15 mouse cellular contexts compared by ENCODE assay signal in the genomic region with DNA sequence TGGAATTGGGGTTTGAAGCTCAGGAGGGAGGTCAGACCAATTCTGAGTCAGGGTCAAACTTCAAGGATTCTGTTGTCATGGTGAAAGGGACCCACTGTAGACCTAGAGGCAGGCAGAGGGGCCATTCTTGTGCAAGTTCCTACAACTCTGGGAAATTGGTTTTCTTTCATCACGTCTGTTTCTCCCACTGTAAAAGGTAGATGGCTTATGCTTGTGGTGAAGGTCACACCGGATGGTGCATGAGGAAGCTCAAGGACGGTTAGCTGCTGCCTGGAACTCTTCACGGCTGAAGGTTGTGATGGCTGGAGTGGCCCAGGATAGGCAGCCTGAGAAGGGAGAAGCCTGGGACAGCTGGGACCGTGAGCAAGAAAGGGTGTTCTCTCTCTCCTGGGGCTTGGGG. TPM values are rescaled to one million over a fixed set of nuclear protein-coding genes. Genes with fewer than 3 reads are reported as not detected.
"Had no signal": no experiment of that assay in that cellular context is flagged by ENCODE, and none has a peak within 500 bp of the region (broad histone marks: within the 10 kb centered on the region; RNA-seq: fewer than 3 reads in every experiment).

No protein-coding gene starts in this region.

- DNase-seq: kidney, adult 9 months; kidney, postnatal 36 days; left cerebral cortex, postnatal 4 days; lung, adult 18-20 months; midbrain, embryonic 14.5 days; spleen, adult 18-20 months; thymus, postnatal 36 days had no signal

- H3K9me3 ChIP-seq: limb, embryonic 13.5 days; midbrain, embryonic 10.5 days; neural tube, embryonic 12.5 days had no signal

- H3K4me2 ChIP-seq: limb, embryonic 13.5 days; neural tube, embryonic 12.5 days had no signal

- H3K4me3 ChIP-seq: layer of hippocampus, adult 2 months; limb, embryonic 13.5 days; midbrain, embryonic 10.5 days; myocyte; neural tube, embryonic 12.5 days had no signal

- H3K27ac ChIP-seq: kidney, postnatal 0 days; layer of hippocampus, adult 2 months; limb, embryonic 13.5 days; liver, embryonic 14.5 days; midbrain, embryonic 10.5 days; neural tube, embryonic 12.5 days had no signal

- H3K36me3 ChIP-seq: limb, embryonic 13.5 days; midbrain, embryonic 10.5 days; neural tube, embryonic 12.5 days had no signal

- H3K9ac ChIP-seq: limb, embryonic 13.5 days; liver, embryonic 14.5 days; neural tube, embryonic 12.5 days had no signal

- H3K27me3 ChIP-seq: limb, embryonic 13.5 days; neural tube, embryonic 12.5 days had no signal

RNA-seq across cellular contexts. Expression of gene Serp2, which starts 38.5 kb away (rescaled TPM):
- polyA plus RNA-seq: liver, adult 2 months had no signal
